Mouse (Mus musculus): ENCODE measurements around the gene Bbc3. TPM values are rescaled to one million over a fixed set of nuclear protein-coding genes. Genes with fewer than 3 reads are reported as not detected.
"Not testable (repeated sequence)": the region's sequence is repeated elsewhere in the genome, so short reads cannot be mapped to it uniquely, and the experiment has no call there.

Gene Bbc3
- total RNA-seq (2021) = 10 to 100 TPM; 30.1 to 34.6 TPM

- intact Hi-C loops (cut with DNase I); DNase-seq (ENCODE audit: extremely low spot score in 1 of 2, low spot score in 2 of 2): not testable (repeated sequence)
These were observed at the start of gene Bbc3 for GRCm38 (mm10) chr7:16308093-16308492. TSS of gene Bbc3 (plus strand) at chr7:16308393.

DNA sequence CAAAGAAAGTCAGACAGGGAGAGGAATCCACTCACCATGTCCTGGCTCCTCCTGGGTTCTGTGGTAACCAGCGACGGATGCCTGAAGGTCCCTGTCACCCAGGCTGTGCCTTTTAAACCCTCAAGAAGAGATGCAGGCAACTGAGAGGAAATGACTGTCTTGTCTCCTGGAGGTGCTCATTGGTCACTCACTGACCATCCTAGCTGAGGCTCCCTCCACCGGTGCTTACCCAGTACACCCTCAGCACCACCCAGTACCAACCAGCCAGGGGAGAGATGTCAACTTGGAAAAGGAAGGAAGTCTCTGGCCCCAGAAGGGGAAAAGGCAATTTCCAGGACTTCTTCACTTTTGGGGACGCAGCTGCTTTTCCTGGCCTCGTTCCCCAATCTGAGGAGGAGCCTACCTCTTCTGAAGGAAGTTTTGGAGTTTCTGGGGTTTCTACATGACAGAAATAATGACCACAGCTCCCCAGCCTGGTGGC is 49.0 kb upstream of the Bbc3 start, which contains the start of gene C5ar1:
TSS of gene C5ar1 (minus strand) at position 431 of the 481 bp plus-strand sequence.
- DNase-seq (ENCODE audit: extremely low spot score in 1 of 2, low spot score in 2 of 2) = no peak
- intact Hi-C loops (cut with DNase I) = no loop called here

GRCm38 (mm10) chr7:16261097-16261496 is 47.1 kb upstream of the Bbc3 start:
- DNase-seq (ENCODE audit: extremely low spot score in 1 of 2, low spot score in 2 of 2) = no peak
- intact Hi-C loops (cut with DNase I) = loop anchor here (10.0 kb wide), 1 partner anchor 196 kb away; the partner anchor contains the start of gene Zfp541

- peak in 1 of 2 experiments; percentile 86 for DNase-seq (ENCODE audit: extremely low spot score in 1 of 2, low spot score in 2 of 2)
- intact Hi-C loops (cut with DNase I) = loop anchor here (2.0 to 10.0 kb wide), 2 partner anchors 70 to 198 kb away; partner anchors contain the start of gene Zfp541
These were observed 45.0 kb upstream of the Bbc3 start for GRCm38 (mm10) chr7:16263015-16263787.

GRCm38 (mm10) chr7:16263843-16264242 is 44.4 kb upstream of the Bbc3 start:
- intact Hi-C loops (cut with DNase I) = loop anchor here (2.0 to 10.0 kb wide), 2 partner anchors 71 to 199 kb away; partner anchors contain the start of gene Zfp541
- no peak for DNase-seq (ENCODE audit: extremely low spot score in 1 of 2, low spot score in 2 of 2)

GRCm38 (mm10) chr7:16265856-16266255 is 42.3 kb upstream of the Bbc3 start:
- DNase-seq (ENCODE audit: extremely low spot score in 1 of 2, low spot score in 2 of 2) = no peak
- intact Hi-C loops (cut with DNase I) = loop anchor here (10.0 kb wide), 1 partner anchor 201 kb away; the partner anchor contains the start of gene Zfp541

DNA sequence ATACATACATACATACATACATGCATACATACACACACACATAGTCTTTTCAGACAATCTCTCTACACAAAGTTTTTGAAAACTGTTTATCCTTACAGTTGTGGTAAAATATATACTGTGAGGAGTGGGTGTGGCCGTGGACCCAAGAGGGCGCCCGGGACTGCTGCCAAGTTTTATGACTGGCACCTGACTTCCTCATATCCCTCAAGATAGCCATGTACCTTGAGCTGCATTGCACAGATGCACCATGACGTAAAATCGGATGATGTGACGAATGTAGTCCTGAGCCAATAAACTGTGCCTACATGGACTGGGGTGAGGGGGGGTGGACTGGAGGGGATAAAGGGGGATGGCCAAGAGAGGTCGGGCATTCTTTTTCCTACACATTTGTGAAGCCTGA is 41.6 kb upstream of the Bbc3 start:
- intact Hi-C loops (cut with DNase I) = loop anchor here (10.0 kb wide), 1 partner anchor 202 kb away; the partner anchor contains the start of gene Zfp541
- not testable (repeated sequence) for DNase-seq (ENCODE audit: extremely low spot score in 1 of 2, low spot score in 2 of 2)

- no peak for DNase-seq (ENCODE audit: extremely low spot score in 1 of 2, low spot score in 2 of 2)
- intact Hi-C loops (cut with DNase I) = no loop called here
These were observed 37.1 kb upstream of the Bbc3 start for GRCm38 (mm10) chr7:16271139-16271538.

GRCm38 (mm10) chr7:16272681-16273080 is 35.5 kb upstream of the Bbc3 start:
- intact Hi-C loops (cut with DNase I) = no loop called here
- DNase-seq (ENCODE audit: extremely low spot score in 1 of 2, low spot score in 2 of 2) = peak; percentile 55 to 89

DNA sequence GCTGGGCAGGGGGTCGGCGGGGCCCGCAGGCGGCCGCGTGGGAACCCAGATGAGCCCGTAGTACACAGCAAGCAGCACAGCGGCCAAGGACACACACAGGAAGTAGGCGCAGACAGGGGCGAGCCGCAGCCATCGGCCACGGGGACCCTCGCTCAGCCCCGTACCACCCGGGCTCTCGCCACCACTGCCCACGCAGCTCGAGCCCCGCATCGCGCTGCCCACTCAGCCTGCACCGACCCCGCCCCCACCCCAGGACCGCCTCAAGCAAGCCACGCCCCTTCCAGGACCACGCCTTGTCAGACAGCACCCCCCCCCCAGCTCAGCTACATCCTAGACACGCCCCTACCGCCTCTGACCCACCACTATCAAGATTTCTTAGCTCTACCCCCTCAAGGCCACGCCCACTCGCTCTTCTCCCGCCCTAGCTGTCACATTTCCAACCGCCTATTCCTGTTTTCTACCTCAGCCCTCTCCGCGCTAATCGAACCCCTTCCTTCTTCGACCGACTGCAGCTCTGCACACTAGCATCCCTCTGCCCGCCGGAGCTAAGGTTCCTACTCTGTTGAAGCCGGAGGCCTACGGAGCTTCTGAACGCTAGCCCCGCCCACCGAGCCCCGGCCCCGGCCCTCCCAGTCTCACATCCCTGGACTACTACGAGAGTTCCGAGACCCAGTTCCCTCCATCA is 35.0 kb upstream of the Bbc3 start, which contains the start of gene Inafm1:
TSS of gene Inafm1 (minus strand) at position 537 of the 685 bp plus-strand sequence.
- DNase-seq (ENCODE audit: extremely low spot score in 1 of 2, low spot score in 2 of 2) = peak; percentile 84 to 94
- intact Hi-C loops (cut with DNase I) = no loop called here

DNA sequence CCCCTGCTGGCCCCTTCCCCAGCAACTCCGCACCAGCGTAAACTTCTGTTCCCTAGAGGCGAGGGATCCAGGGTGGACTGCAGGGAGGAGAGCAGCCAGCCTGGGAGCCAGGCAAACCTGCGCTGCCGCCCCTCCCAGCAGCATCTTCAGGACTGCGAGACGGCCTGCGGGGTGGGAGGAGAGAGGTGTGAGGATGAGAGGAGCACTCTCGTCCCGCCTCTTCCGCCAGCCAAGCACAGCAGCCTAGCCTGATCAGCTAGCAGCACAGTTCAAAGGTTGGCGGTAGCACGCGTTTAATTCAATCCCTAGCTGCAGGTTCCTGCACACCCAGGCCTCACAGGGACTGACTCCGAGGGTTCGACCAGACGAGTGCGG is 34.4 kb upstream of the Bbc3 start:
- intact Hi-C loops (cut with DNase I) = no loop called here

DNA sequence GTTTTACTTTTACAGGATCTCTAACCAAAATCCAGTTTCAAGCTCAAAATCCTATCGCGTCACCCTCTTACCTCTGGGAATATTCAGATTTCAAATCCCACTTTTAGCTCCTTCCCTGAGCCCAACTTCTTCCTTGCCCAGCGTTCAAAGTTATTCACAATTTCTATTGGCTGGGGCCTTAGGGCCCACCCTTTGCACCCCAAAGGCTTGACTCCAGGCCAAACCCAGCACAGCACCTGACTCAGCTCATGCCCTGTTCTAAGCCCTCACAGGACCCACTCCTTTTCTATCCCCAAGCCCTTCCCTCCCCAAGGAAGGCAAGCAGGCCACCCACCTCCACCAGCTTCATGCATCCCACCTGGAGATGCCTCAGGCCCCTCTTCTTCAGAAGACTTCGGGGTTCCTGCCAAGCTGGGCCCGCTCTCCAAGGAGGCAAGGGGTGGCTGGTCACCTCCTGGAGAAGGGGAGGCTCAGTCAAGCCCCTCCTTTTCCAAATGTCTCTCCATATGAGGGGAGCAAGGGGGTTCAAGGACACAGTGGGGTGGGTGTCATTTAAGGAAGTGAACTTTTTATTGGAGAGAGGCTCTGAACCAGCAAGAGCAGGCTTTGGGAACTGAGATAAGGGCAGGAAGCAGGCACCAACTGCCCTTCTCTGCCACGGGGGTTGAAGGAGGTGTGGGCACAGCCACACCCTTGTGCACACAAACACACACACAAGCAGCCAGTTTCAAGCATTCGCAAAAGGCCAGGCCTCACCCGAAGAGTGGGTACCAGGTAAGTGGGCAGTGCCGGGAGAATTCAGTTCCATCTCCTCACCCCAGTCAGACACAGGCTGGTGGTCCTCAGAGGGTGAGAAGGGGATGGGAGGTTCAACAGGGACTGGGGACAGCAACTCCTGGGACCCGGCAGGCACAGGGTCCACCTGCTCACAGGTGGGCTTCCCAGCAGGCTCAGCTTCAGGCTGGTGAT is 33.0 kb upstream of the Bbc3 start:
- DNase-seq (ENCODE audit: extremely low spot score in 1 of 2, low spot score in 2 of 2) = no peak
- intact Hi-C loops (cut with DNase I) = no loop called here

More for the DNA sequence above, 34.4 kb upstream of the Bbc3 start:
- DNase-seq (ENCODE audit: extremely low spot score in 1 of 2, low spot score in 2 of 2) = peak; percentile 37 to 83

GRCm38 (mm10) chr7:16280721-16281120 is 27.5 kb upstream of the Bbc3 start:
- intact Hi-C loops (cut with DNase I) = no loop called here
- no peak for DNase-seq (ENCODE audit: extremely low spot score in 1 of 2, low spot score in 2 of 2)

- DNase-seq (ENCODE audit: extremely low spot score in 1 of 2, low spot score in 2 of 2) = no peak
- intact Hi-C loops (cut with DNase I) = no loop called here
These were observed 25.9 kb upstream of the Bbc3 start for GRCm38 (mm10) chr7:16282334-16282733.

DNA sequence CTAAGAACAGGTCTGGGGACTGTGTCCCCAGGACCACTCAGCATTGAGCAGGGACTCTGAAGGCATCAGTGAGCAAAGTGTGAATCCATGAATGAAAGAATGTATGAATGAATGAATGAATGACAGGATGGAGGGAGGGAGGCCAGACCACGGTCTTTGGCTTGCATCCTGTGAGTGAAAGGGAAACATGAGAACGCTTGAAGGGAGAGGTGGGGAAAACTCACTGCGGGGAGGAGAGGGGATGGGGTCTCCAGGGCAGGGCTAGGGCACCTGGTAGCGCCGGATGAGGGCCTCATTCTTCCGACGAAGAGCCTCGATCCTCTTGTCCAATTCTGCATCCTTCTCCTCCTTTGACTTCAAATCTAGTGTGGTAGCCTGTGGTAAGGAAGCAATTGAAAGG is 24.2 kb upstream of the Bbc3 start:
- no peak for DNase-seq (ENCODE audit: extremely low spot score in 1 of 2, low spot score in 2 of 2)
- intact Hi-C loops (cut with DNase I) = no loop called here

- intact Hi-C loops (cut with DNase I) = no loop called here
- no peak for DNase-seq (ENCODE audit: extremely low spot score in 1 of 2, low spot score in 2 of 2)
These were observed 23.3 kb upstream of the Bbc3 start for GRCm38 (mm10) chr7:16284904-16285303.

DNA sequence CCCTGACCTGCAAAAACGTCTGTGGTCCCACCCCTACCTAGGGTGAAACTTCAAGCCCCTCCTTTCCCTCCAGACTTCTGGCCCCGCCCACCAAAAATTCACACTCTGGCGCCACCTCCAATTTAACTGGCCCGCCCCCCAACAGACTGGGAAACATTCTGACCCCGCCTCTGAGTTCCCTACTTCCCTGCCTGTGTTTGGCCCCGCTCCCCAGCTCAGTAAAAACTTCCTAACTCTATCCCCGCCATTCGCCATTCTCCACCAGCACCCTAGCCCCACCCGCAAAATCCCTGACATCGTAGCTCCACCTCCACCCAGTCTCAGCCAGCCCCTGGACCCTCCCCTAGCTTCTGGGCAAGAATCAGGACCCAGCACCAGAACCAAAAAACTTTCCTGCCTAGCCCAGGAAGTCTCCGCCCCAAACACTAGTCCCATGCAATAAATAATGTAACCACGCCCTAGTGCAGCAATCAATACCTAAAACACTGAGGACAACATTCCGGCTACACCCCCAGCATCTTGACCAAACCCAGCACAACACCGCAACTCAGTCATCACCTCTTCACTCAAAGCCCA is 22.7 kb upstream of the Bbc3 start:
- intact Hi-C loops (cut with DNase I) = no loop called here
- DNase-seq (ENCODE audit: extremely low spot score in 1 of 2, low spot score in 2 of 2) = peak; percentile 39 to 87

Data from left cerebral cortex, postnatal 10 days (tissue).